Mouse (Mus musculus) monocyte, adult 59 days (primary cell): ENCODE results near the gene Kmt5c. TPM values are rescaled to one million over a fixed set of nuclear protein-coding genes. Genes with fewer than 3 reads are reported as not detected.

Experiments
- total RNA-seq, 2 experiments: library from RNA; stranded (reverse); gene quantifications; one replicate each; pipeline ENCODE4 v1.2.4; 2023

The Kmt5c gene
- total RNA-seq = 100 to 1,000 TPM; 133 to 143 TPM

GRCm38 (mm10) chr7:4739544-4740275 lies at the start of gene Kmt5c:
Kmt5c (plus strand) TSS chr7:4740115.

GRCm38 (mm10) chr7:4690387-4690786 lies 49.5 kb upstream of the Kmt5c start, which contains the start of gene Brsk1:
Brsk1 (plus strand) TSS chr7:4690604.

GRCm38 (mm10) chr7:4725169-4725568 lies 14.7 kb upstream of the Kmt5c start, which contains the start of gene Tmem150b:
Tmem150b (minus strand) TSS chr7:4725249.

GRCm38 (mm10) chr7:4752821-4753570 lies 13.1 kb downstream of the Kmt5c start, which contains the start of gene Cox6b2:
Cox6b2 (minus strand) TSS chr7:4753094.

GRCm38 (mm10) chr7:4771202-4771601 lies 31.3 kb downstream of the Kmt5c start, which contains the start of gene Fam71e2:
Fam71e2 (minus strand) TSS chr7:4771302.

GRCm38 (mm10) chr7:4782759-4783158 lies 42.8 kb downstream of the Kmt5c start, which contains the start of the genes Il11 and Tmem190:
Il11 (minus strand) TSS chr7:4782859.
Tmem190 (plus strand) TSS chr7:4782937.

GRCm38 (mm10) chr7:4789436-4789935 lies 49.6 kb downstream of the Kmt5c start, which contains the start of gene Tmem238:
Tmem238 (minus strand) TSS chr7:4789656.

GRCm38 (mm10) chr7:4792278-4793212 lies 52.6 kb downstream of the Kmt5c start, which contains the start of gene Rpl28:
Rpl28 (plus strand) TSS chr7:4792874.

Other genes with a start within 250 kb of the Kmt5c start
- gene Ppp1r12c, start 238.4 kb upstream of the Kmt5c start, total RNA-seq = 100 to 1,000 TPM; 351 to 356 TPM
- gene Tnnt1, start 223.7 kb upstream of the Kmt5c start, total RNA-seq = not detected
- gene Tnni3, start 215.9 kb upstream of the Kmt5c start, total RNA-seq = 1 to 10 TPM; 3.3 to 4.2 TPM
- 1 to 10 TPM; 3.7 to 4.3 TPM for gene Dnaaf3, start 207.7 kb upstream of the Kmt5c start, total RNA-seq
- 1 to 10 TPM in 1 of 2 experiments, not detected in 1; 1.2 TPM for gene Syt5, start 192.6 kb upstream of the Kmt5c start, total RNA-seq
- gene Ptprh, start 136.1 kb upstream of the Kmt5c start, total RNA-seq = under 1 TPM; 0.49 to 0.66 TPM
- gene Tmem86b, start 108.7 kb upstream of the Kmt5c start, total RNA-seq = 10 to 100 TPM; 31.8 to 32.8 TPM
- 100 to 1,000 TPM; 194 to 198 TPM for gene Ppp6r1, start 81.1 kb upstream of the Kmt5c start, total RNA-seq
- 10 to 100 TPM; 32.1 to 35.1 TPM for gene Hspbp1, start 55.0 kb upstream of the Kmt5c start, total RNA-seq
- gene Brsk1, start 49.5 kb upstream of the Kmt5c start, total RNA-seq = under 1 TPM in 1 of 2 experiments, not detected in 1; 0.79 TPM
- 10 to 100 TPM; 30.4 to 32.3 TPM for gene Tmem150b, start 14.9 kb upstream of the Kmt5c start, total RNA-seq
- gene Cox6b2, start 13.0 kb downstream of the Kmt5c start, total RNA-seq = 10 to 100 TPM; 14.3 to 17.8 TPM
- gene Fam71e2, start 31.2 kb downstream of the Kmt5c start, total RNA-seq = not detected
- not detected for gene Il11, start 42.7 kb downstream of the Kmt5c start, total RNA-seq
- gene Tmem190, start 42.8 kb downstream of the Kmt5c start, total RNA-seq = not detected
- gene Tmem238, start 49.5 kb downstream of the Kmt5c start, total RNA-seq = 1 to 10 TPM; 1.3 to 1.9 TPM
- 1,000 to 10,000 TPM; 1,418 to 1,752 TPM for gene Rpl28, start 52.8 kb downstream of the Kmt5c start, total RNA-seq
- 100 to 1,000 TPM; 114 to 117 TPM for gene Ube2s, start 72.5 kb downstream of the Kmt5c start, total RNA-seq
- 1 to 10 TPM; 1.2 to 1.5 TPM for gene Shisa7, start 104.6 kb downstream of the Kmt5c start, total RNA-seq
- gene Isoc2b, start 130.1 kb downstream of the Kmt5c start, total RNA-seq = 1 to 10 TPM; 6.4 to 7.2 TPM
- gene Isoc2a, start 137.0 kb downstream of the Kmt5c start, total RNA-seq = 10 to 100 TPM; 11.6 to 14.8 TPM
- not detected for gene Gm36210, start 166.4 kb downstream of the Kmt5c start, total RNA-seq
- gene Zfp628, start 175.1 kb downstream of the Kmt5c start, total RNA-seq = 10 to 100 TPM; 17.1 to 18.6 TPM
- 1 to 10 TPM; 3.6 to 6.4 TPM for gene Nat14, start 181.9 kb downstream of the Kmt5c start, total RNA-seq
- under 1 TPM in 1 of 2 experiments, not detected in 1; 0.12 TPM for gene Ssc5d, start 185.7 kb downstream of the Kmt5c start, total RNA-seq
- gene Sbk2, start 224.3 kb downstream of the Kmt5c start, total RNA-seq = not detected
- gene Sbk3, start 231.1 kb downstream of the Kmt5c start, total RNA-seq = not detected